22 mouse cellular contexts compared by ENCODE assay signal in genomic region chr2:150013785-150014184, GRCm38 (mm10).
DNase-seq lines count a peak whose midpoint lies in the region; ATAC-seq and TF ChIP-seq lines count a peak whose summit lies in the region.
"Had no signal": no experiment of that assay in that cellular context is flagged by ENCODE, and none has a peak within 500 bp of the region (broad histone marks: within the 10 kb centered on the region; RNA-seq: fewer than 3 reads in every experiment).

No protein-coding gene starts in this region.

- H3K27me3 ChIP-seq in forebrain, embryonic 11.5 days (ENCODE audit: control insufficient read depth, insufficient read depth, low read length): no peaks in the 10 kb centered on the region
- no peaks in the 10 kb centered on the region for H3K27me3 ChIP-seq in forebrain, embryonic 15.5 days
- 0 out of 2 replicates have a peak, but pooled peaks cover 2% of the 10 kb centered on the region for H3K27me3 ChIP-seq in hindbrain, embryonic 13.5 days
- no peaks in the 10 kb centered on the region for H3K27me3 ChIP-seq in hindbrain, postnatal 0 days (ENCODE audit: insufficient read depth, low read length)
- H3K27me3 ChIP-seq: embryonic facial prominence, embryonic 13.5 days; heart, embryonic 15.5 days had no signal

- TF ChIP-seq CTCF in hindbrain, postnatal 0 days (IDR thresholded peaks at IDR 0.05; ENCODE audit: low read depth): no peak

- no peaks in the 10 kb centered on the region for H3K36me3 ChIP-seq in forebrain, embryonic 11.5 days (ENCODE audit: control insufficient read depth, insufficient read depth, low read length)
- no peaks in the 10 kb centered on the region for H3K36me3 ChIP-seq in forebrain, embryonic 15.5 days
- no peaks in the 10 kb centered on the region for H3K36me3 ChIP-seq in hindbrain, embryonic 13.5 days
- H3K36me3 ChIP-seq in hindbrain, postnatal 0 days (ENCODE audit: insufficient read depth, low read length): no peaks in the 10 kb centered on the region
- H3K36me3 ChIP-seq: embryonic facial prominence, embryonic 13.5 days; G1E; heart, embryonic 15.5 days had no signal

- no peak overlapping the region for H3K4me3 ChIP-seq in forebrain, embryonic 11.5 days (ENCODE audit: low read depth, low read length)
- no peak overlapping the region for H3K4me3 ChIP-seq in forebrain, embryonic 15.5 days
- H3K4me3 ChIP-seq in hindbrain, embryonic 13.5 days: no peak overlapping the region
- H3K4me3 ChIP-seq in hindbrain, postnatal 0 days (ENCODE audit: low read length): no peak overlapping the region
- H3K4me3 ChIP-seq: embryonic facial prominence, embryonic 13.5 days; heart, adult 2 months; heart, embryonic 15.5 days had no signal

- no peak for DNase-seq in forebrain, embryonic 11.5 days (ENCODE audit: low spot score)
- no peak for DNase-seq in hindbrain, postnatal 0 days (ENCODE audit: low spot score)
- peak; percentile 22 for DNase-seq in retina, postnatal 1 day
- no peak for DNase-seq in retina, embryonic 14.5 days (ENCODE audit: low spot score)
- DNase-seq in adrenal gland, adult (ENCODE audit: inconsistent age in 2 of 2, low spot score in 1 of 2): no peak
- DNase-seq: adrenal gland, postnatal 10 days; B cell, adult 2 months; cerebellum, adult 18-20 months; cerebellum, adult 9-11 months; cerebellum, postnatal 36 days; gastrocnemius, postnatal 14 days; heart, adult 2 months; heart, postnatal 14 days had no signal

- 0 out of 2 replicates have a peak, but pooled peaks have one; percentile 15 for ATAC-seq in forebrain, embryonic 11.5 days (replicated peaks; ENCODE audit: low FRiP score)
- no peak for ATAC-seq in forebrain, embryonic 15.5 days (replicated peaks)
- peak; percentile 59; the same call in 1 of the 2 replicates for ATAC-seq in hindbrain, embryonic 13.5 days (ENCODE audit: low FRiP score)
- no peak for ATAC-seq in hindbrain, postnatal 0 days
- ATAC-seq: CD4-positive, CD25-positive, alpha-beta regulatory T cell, adult 4 months; forebrain, embryonic 16.5 days; inflammation-experienced regulatory T-cells, adult 6 months had no signal

- no peaks in the 10 kb centered on the region for H3K9me3 ChIP-seq in forebrain, embryonic 11.5 days (ENCODE audit: control insufficient read depth, low read length)
- H3K9me3 ChIP-seq in forebrain, embryonic 15.5 days: no peaks in the 10 kb centered on the region
- no peaks in the 10 kb centered on the region for H3K9me3 ChIP-seq in hindbrain, embryonic 13.5 days
- no peaks in the 10 kb centered on the region for H3K9me3 ChIP-seq in hindbrain, postnatal 0 days (ENCODE audit: low read length)
- H3K9me3 ChIP-seq: embryonic facial prominence, embryonic 13.5 days; heart, embryonic 15.5 days had no signal

- no peak overlapping the region for H3K4me2 ChIP-seq in forebrain, embryonic 11.5 days (ENCODE audit: low read depth, low read length, severe bottlenecking)
- H3K4me2 ChIP-seq in forebrain, embryonic 15.5 days (replicated peaks): no peak overlapping the region
- H3K4me2 ChIP-seq in hindbrain, embryonic 13.5 days: no peak overlapping the region
- no peak overlapping the region for H3K4me2 ChIP-seq in hindbrain, postnatal 0 days (ENCODE audit: low read depth, low read length)
- H3K4me2 ChIP-seq: embryonic facial prominence, embryonic 13.5 days; heart, embryonic 11.5 days; heart, embryonic 15.5 days had no signal

- no peak overlapping the region for H3K9ac ChIP-seq in forebrain, embryonic 11.5 days (ENCODE audit: low read length)
- no peak overlapping the region for H3K9ac ChIP-seq in forebrain, embryonic 15.5 days (replicated peaks)
- H3K9ac ChIP-seq in hindbrain, embryonic 13.5 days: no peak overlapping the region
- no peak overlapping the region for H3K9ac ChIP-seq in hindbrain, postnatal 0 days (replicated peaks; ENCODE audit: low read length)
- H3K9ac ChIP-seq: embryonic facial prominence, embryonic 13.5 days; heart, embryonic 15.5 days had no signal

- WGBS in forebrain, embryonic 11.5 days: 66% methylated on average over 4 of the region's 4 CpGs
- WGBS in forebrain, embryonic 15.5 days: 39% methylated on average over 4 of the region's 4 CpGs
- 33% methylated on average over 4 of the region's 4 CpGs for WGBS in hindbrain, embryonic 13.5 days
- WGBS in hindbrain, postnatal 0 days: 24% methylated on average over 4 of the region's 4 CpGs

- H3K4me1 ChIP-seq in forebrain, embryonic 11.5 days (replicated peaks; ENCODE audit: control insufficient read depth, insufficient read depth, low read length): no peaks in the 10 kb centered on the region
- H3K4me1 ChIP-seq in forebrain, embryonic 15.5 days: peaks cover 8% of the 10 kb centered on the region; the same call in 1 of the 2 replicates
- peaks cover 13% of the 10 kb centered on the region for H3K4me1 ChIP-seq in hindbrain, embryonic 13.5 days (replicated peaks)
- no peaks in the 10 kb centered on the region for H3K4me1 ChIP-seq in hindbrain, postnatal 0 days (ENCODE audit: insufficient read depth, low read length)
- H3K4me1 ChIP-seq: embryonic facial prominence, embryonic 13.5 days; heart, embryonic 15.5 days had no signal

- no peak overlapping the region for H3K27ac ChIP-seq in forebrain, embryonic 11.5 days (ENCODE audit: low read depth, low read length)
- no peak overlapping the region for H3K27ac ChIP-seq in forebrain, embryonic 15.5 days (replicated peaks)
- no peak overlapping the region for H3K27ac ChIP-seq in hindbrain, embryonic 13.5 days
- H3K27ac ChIP-seq in hindbrain, postnatal 0 days: no peak overlapping the region
- H3K27ac ChIP-seq: embryonic facial prominence, embryonic 13.5 days; heart, adult 2 months; heart, embryonic 15.5 days had no signal

Comparison
In these comparisons a context has a peak if more than half of its experiments do, and no peak if none do; other contexts are left out.
1. ATAC-seq: peak in forebrain, embryonic 11.5 days (single experiment) and hindbrain, embryonic 13.5 days (single experiment); none in forebrain, embryonic 15.5 days (single experiment) and hindbrain, postnatal 0 days (single experiment).